Mouse (Mus musculus): ENCODE results near the gene Nrgn.

The Nrgn gene

GRCm38 (mm10) chr9:37530031-37530887 lies 22.4 kb downstream of the Nrgn start:
- DNase-seq (ENCODE audit: low read depth, low spot score): no peak

- DNase-seq (ENCODE audit: low read depth, low spot score): no peak
These were observed 24.3 kb downstream of the Nrgn start for GRCm38 (mm10) chr9:37528225-37528970.

GRCm38 (mm10) chr9:37527396-37528224 lies 25.1 kb downstream of the Nrgn start, which contains the start of gene Esam:
TSS of gene Esam (plus strand) at chr9:37528078.
- DNase-seq (ENCODE audit: low read depth, low spot score): no peak

- DNase-seq (ENCODE audit: low read depth, low spot score): no peak
These were observed 26.0 kb downstream of the Nrgn start for GRCm38 (mm10) chr9:37526443-37527395.

GRCm38 (mm10) chr9:37525461-37525860 lies 27.2 kb downstream of the Nrgn start:
- no peak for DNase-seq (ENCODE audit: low read depth, low spot score)

GRCm38 (mm10) chr9:37519995-37520394 lies 32.7 kb downstream of the Nrgn start:
- no peak for DNase-seq (ENCODE audit: low read depth, low spot score)

- DNase-seq (ENCODE audit: low read depth, low spot score): no peak
These were observed 33.7 kb downstream of the Nrgn start for GRCm38 (mm10) chr9:37518991-37519390.

- no peak for DNase-seq (ENCODE audit: low read depth, low spot score)
These were observed 35.2 kb downstream of the Nrgn start for GRCm38 (mm10) chr9:37517467-37517866.

GRCm38 (mm10) chr9:37514456-37514855 lies 38.2 kb downstream of the Nrgn start:
- DNase-seq (ENCODE audit: low read depth, low spot score): no peak

- DNase-seq (ENCODE audit: low read depth, low spot score): no peak
These were observed 40.6 kb downstream of the Nrgn start for GRCm38 (mm10) chr9:37512097-37512496.

GRCm38 (mm10) chr9:37506023-37506422 lies 46.7 kb downstream of the Nrgn start:
- no peak for DNase-seq (ENCODE audit: low read depth, low spot score)

GRCm38 (mm10) chr9:37504348-37504747 lies 48.4 kb downstream of the Nrgn start:
- no peak for DNase-seq (ENCODE audit: low read depth, low spot score)

GRCm38 (mm10) chr9:37501170-37501569 lies 51.5 kb downstream of the Nrgn start:
- DNase-seq (ENCODE audit: low read depth, low spot score): no peak

GRCm38 (mm10) chr9:37500201-37500600 lies 52.5 kb downstream of the Nrgn start:
- no peak for DNase-seq (ENCODE audit: low read depth, low spot score)

GRCm38 (mm10) chr9:37496325-37496724 lies 56.4 kb downstream of the Nrgn start:
- DNase-seq (ENCODE audit: low read depth, low spot score): no peak

GRCm38 (mm10) chr9:37495761-37496160 lies 56.9 kb downstream of the Nrgn start:
- DNase-seq (ENCODE audit: low read depth, low spot score): no peak
